Mouse (Mus musculus) myocyte (in vitro differentiated cells): ENCODE results near the gene Epha10. TPM values are rescaled to one million over a fixed set of nuclear protein-coding genes. Genes with fewer than 3 reads are reported as not detected.

Source experiments
- H3K27me3 ChIP-seq: one replicate; pipeline ENCODE4 v1.6.1; 2011; ENCODE audit not compliant: control insufficient read depth, insufficient read depth, insufficient read length
- H3K36me3 ChIP-seq: one replicate; pipeline ENCODE4 v1.6.1; 2011; ENCODE audit not compliant: control insufficient read depth, insufficient read depth
- H3K4me2 ChIP-seq: one replicate; pipeline ENCODE4 v1.6.1; 2011; ENCODE audit warnings: low read depth, control low read depth
- H3K4me3 ChIP-seq: one replicate; pipeline ENCODE4 v1.5.1; 2011; ENCODE audit warnings: mild to moderate bottlenecking, control low read depth, moderate library complexity
- H3K79me2 ChIP-seq: one replicate; pipeline ENCODE4 v1.6.1; 2011; ENCODE audit not compliant: control insufficient read depth, insufficient read depth
- H3ac ChIP-seq: one replicate; pipeline ENCODE4 v1.6.1; 2011; ENCODE audit not compliant: control insufficient read depth, insufficient read length
- CEBPB ChIP-seq: IDR thresholded peaks from 2 replicates; pipeline ENCODE4 v1.6.1; 2011; ENCODE audit warnings: mild to moderate bottlenecking, moderate library complexity; ENCODE audit not compliant: poor library complexity, insufficient read depth, severe bottlenecking
- E2F4 ChIP-seq: IDR thresholded peaks from one replicate; pipeline ENCODE4 v1.6.1; 2011; ENCODE audit warnings: mild to moderate bottlenecking, control low read depth, moderate library complexity; ENCODE audit not compliant: insufficient read depth
- MAX ChIP-seq: IDR thresholded peaks from one replicate; pipeline ENCODE4 v1.6.1; 2011; ENCODE audit warnings: low read depth, mild to moderate bottlenecking, control low read depth
- MYOD1 ChIP-seq, 3 experiments: IDR thresholded peaks; one replicate each; pipeline ENCODE4 v1.6.1; 2011; ENCODE audit warnings: control low read depth in 2 of 3, low read depth in 2 of 3, mild to moderate bottlenecking in 2 of 3, moderate library complexity in 1 of 3; ENCODE audit not compliant: insufficient read length in 2 of 3, control insufficient read depth in 1 of 3
- MYOG ChIP-seq, 3 experiments: IDR thresholded peaks; one replicate each; pipeline ENCODE4 v1.6.1; 2011; ENCODE audit warnings: control low read depth in 2 of 3, low read depth in 2 of 3, mild to moderate bottlenecking in 2 of 3; ENCODE audit not compliant: insufficient read length in 2 of 3, control insufficient read depth in 1 of 3, insufficient read depth in 1 of 3
- POLR2A ChIP-seq: IDR thresholded peaks from one replicate; pipeline ENCODE4 v1.6.1; 2011; ENCODE audit warnings: low read depth, mild to moderate bottlenecking, control low read depth, moderate library complexity; ENCODE audit not compliant: insufficient read length
- POLR2AphosphoS2 ChIP-seq: IDR thresholded peaks from one replicate; pipeline ENCODE4 v1.6.1; 2011; ENCODE audit warnings: low read depth, control low read depth; ENCODE audit not compliant: insufficient read length
- REST ChIP-seq: IDR thresholded peaks from one replicate; pipeline ENCODE4 v1.6.1; 2011; ENCODE audit warnings: mild to moderate bottlenecking, control low read depth, moderate library complexity; ENCODE audit not compliant: insufficient read depth, insufficient read length
- SRF ChIP-seq: IDR thresholded peaks from one replicate; pipeline ENCODE4 v1.6.1; 2011; ENCODE audit warnings: low read depth; ENCODE audit not compliant: control insufficient read depth, insufficient read length
- TCF12 ChIP-seq: IDR thresholded peaks from one replicate; pipeline ENCODE4 v1.6.1; 2011; ENCODE audit warnings: mild to moderate bottlenecking, control low read depth; ENCODE audit not compliant: poor library complexity, insufficient read depth, severe bottlenecking
- TCF3 ChIP-seq: IDR thresholded peaks from one replicate; pipeline ENCODE4 v1.6.1; 2011; ENCODE audit warnings: low read depth, control low read depth; ENCODE audit not compliant: insufficient read length
- USF1 ChIP-seq: IDR thresholded peaks from one replicate; pipeline ENCODE4 v1.6.1; 2011; ENCODE audit warnings: low read depth, mild to moderate bottlenecking, control low read depth, moderate library complexity
- polyA plus RNA-seq: library from polyadenylated mRNA; unstranded; fragments of >200 nt; fragmentation: generic; extraction: Trizol; gene quantifications from one replicate; pipeline ENCODE4 v1.2.1, GENCODE M21; 2012; ENCODE audit warnings: missing spikeins

Gene Epha10
- polyA plus RNA-seq, 1 experiment = not detected

DNA sequence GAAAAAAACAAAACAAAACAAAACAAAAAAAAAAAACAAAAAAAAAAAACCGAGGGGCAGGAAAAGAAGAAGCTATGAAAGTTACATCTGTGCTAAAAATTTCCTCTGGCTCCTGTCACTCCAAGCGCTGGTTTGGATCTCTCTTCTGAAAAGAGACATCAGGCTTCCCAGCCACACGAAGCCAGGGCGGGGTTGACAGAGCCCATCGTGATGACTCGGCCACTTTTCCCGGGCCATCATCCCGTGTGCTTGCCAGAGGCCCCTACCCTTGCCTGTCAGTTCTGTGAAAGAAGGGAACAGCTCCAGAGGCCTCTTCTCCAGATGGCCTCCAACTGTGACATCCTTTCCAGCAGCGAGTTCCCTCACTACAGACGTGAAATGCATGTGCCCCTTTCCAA is 70.3 kb downstream of the Epha10 start:
- TF ChIP-seq POLR2A (no peak), POLR2AphosphoS2 (no peak), CEBPB (no peak), TCF12 (no peak), E2F4 (no peak), USF1 (no peak), MYOG (IDR thresholded peaks at IDR 0.05; ENCODE audit: control insufficient read depth in 1 of 3, insufficient read depth in 1 of 3, insufficient read length in 2 of 3, low read depth in 2 of 3) (no peak), REST (no peak), MYOD1 (IDR thresholded peaks at IDR 0.05; ENCODE audit: control insufficient read depth in 1 of 3, insufficient read length in 2 of 3, low read depth in 2 of 3) (no peak), MAX (no peak), SRF (no peak), TCF3 (no peak)
- Histone ChIP-seq H3K79me2 (no peaks in the 10 kb centered on the region), H3K4me3 (no peak overlapping the region), H3ac (no peak overlapping the region), H3K36me3 (no peaks in the 10 kb centered on the region), H3K4me2 (no peak overlapping the region), H3K27me3 (peaks cover 25% of the 10 kb centered on the region)

DNA sequence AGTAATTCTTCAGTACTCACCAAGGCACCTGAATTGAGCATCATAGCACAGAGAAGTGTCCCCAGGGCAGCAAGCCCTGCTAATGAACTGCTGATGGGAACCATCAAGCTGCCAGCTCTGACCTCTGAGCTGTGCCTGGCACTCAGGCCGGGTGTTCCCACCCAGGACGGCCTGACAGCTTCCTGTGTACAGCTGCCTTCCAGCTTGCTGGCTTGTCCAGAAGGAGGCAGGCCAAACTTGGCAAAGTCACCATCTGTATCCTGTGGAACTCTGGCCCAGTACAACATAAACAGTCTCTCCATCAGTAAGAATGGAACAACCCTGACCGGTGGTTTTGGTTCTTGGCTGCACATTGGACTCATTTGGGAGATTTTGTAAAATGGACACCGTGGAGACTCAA is 72.8 kb downstream of the Epha10 start:
- peaks cover 43% of the 10 kb centered on the region for H3K27me3 ChIP-seq
- no peak overlapping the region for H3K4me2 ChIP-seq
- no peaks in the 10 kb centered on the region for H3K79me2 ChIP-seq
- H3K4me3 ChIP-seq = no peak overlapping the region
- H3ac ChIP-seq = no peak overlapping the region
- TF ChIP-seq E2F4 = no peak
- no peak for TF ChIP-seq TCF12
- TF ChIP-seq MAX = no peak
- TF ChIP-seq USF1 = no peak
- no peak for TF ChIP-seq CEBPB
- TF ChIP-seq SRF = no peak
- no peaks in the 10 kb centered on the region for H3K36me3 ChIP-seq

DNA sequence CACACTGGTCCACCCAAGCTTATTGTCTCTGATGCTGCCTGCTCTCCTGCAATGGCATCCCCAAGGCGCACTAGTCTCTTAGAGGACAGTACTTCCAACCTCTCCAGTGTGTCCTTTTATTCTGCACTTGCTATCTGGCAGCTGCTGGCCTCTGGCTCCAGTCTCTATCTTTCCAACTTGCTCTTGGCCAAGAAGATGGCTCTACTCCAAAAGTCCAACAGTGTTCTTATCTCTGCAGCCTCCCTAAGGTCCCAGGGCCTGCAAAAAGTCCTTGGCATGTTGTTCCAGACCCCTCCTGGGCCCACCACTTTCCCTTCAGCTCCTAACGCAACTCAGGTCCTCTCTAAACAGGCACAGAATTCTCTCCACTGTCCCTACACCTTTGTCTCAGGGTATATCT is 76.6 kb downstream of the Epha10 start:
- H3K4me3 ChIP-seq = no peak overlapping the region
- H3K4me2 ChIP-seq = no peak overlapping the region
- H3K27me3 ChIP-seq = peaks cover 60% of the 10 kb centered on the region
- no peak overlapping the region for H3ac ChIP-seq
- H3K79me2 ChIP-seq = no peaks in the 10 kb centered on the region
- H3K36me3 ChIP-seq = no peaks in the 10 kb centered on the region
- no peak for TF ChIP-seq TCF3
- TF ChIP-seq MAX = no peak
- TF ChIP-seq TCF12 = no peak
- no peak for TF ChIP-seq E2F4
- TF ChIP-seq POLR2AphosphoS2 = no peak
- TF ChIP-seq SRF = no peak
- TF ChIP-seq CEBPB = no peak
- no peak for TF ChIP-seq REST
- no peak for TF ChIP-seq USF1
- TF ChIP-seq MYOG (IDR thresholded peaks at IDR 0.05; ENCODE audit: control insufficient read depth in 1 of 3, insufficient read depth in 1 of 3, insufficient read length in 2 of 3, low read depth in 2 of 3) = no peak
- TF ChIP-seq MYOD1 (IDR thresholded peaks at IDR 0.05; ENCODE audit: control insufficient read depth in 1 of 3, insufficient read length in 2 of 3, low read depth in 2 of 3) = no peak

DNA sequence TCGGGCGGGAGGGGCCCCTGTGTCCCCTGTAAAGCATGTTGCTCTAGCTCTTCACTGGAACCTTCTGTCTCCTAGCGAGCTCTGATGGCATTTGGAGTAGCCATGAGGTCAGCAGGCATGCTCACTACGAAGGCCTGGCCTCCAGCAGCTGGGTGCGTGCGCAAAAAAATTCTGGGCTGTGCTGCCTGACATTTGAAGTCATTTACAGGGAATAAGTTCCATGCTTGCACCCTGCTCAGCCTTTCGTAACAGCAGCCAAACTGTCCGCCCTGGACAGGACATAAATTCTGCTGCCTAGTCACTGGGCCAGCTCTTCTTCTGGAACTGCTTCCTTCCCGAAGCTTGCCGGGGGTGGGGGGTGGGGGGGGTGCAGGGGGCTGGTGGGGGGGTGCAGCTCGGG is 78.4 kb downstream of the Epha10 start:
- H3K27me3 ChIP-seq = peaks cover 74% of the 10 kb centered on the region
- no peaks in the 10 kb centered on the region for H3K79me2 ChIP-seq
- TF ChIP-seq TCF12 (no peak), USF1 (no peak), MYOG (IDR thresholded peaks at IDR 0.05; ENCODE audit: control insufficient read depth in 1 of 3, insufficient read depth in 1 of 3, insufficient read length in 2 of 3, low read depth in 2 of 3) (no peak), E2F4 (no peak), SRF (no peak), MAX (no peak), POLR2A (no peak), REST (no peak), TCF3 (no peak), POLR2AphosphoS2 (no peak), MYOD1 (IDR thresholded peaks at IDR 0.05; ENCODE audit: control insufficient read depth in 1 of 3, insufficient read length in 2 of 3, low read depth in 2 of 3) (no peak), CEBPB (no peak)

DNA sequence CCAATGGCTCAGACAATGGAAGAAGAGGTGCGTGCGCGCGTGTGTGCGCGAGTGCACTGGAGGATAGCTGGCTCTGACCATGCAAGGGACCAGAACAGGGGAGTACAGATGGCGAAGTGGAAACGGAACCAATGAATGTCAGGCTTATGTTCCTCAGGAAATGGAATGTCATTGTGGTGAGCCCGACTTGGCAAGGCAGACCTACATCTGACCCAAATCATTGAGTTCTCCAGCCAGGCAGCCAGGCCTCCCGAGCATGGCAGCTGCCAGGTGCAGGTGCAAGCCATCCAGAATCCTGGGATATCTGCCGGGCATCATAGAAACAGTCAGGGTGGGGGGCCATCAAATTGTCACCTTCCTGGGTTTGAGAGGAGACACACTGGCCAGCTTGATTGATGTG is 80.2 kb downstream of the Epha10 start:
- TF ChIP-seq REST (no peak), E2F4 (no peak), MAX (no peak), MYOG (IDR thresholded peaks at IDR 0.05; ENCODE audit: control insufficient read depth in 1 of 3, insufficient read depth in 1 of 3, insufficient read length in 2 of 3, low read depth in 2 of 3) (no peak), USF1 (no peak), CEBPB (no peak), MYOD1 (IDR thresholded peaks at IDR 0.05; ENCODE audit: control insufficient read depth in 1 of 3, insufficient read length in 2 of 3, low read depth in 2 of 3) (no peak), POLR2AphosphoS2 (no peak), TCF3 (no peak), SRF (no peak), TCF12 (no peak), POLR2A (no peak)
- no peaks in the 10 kb centered on the region for H3K36me3 ChIP-seq
- H3K4me3 ChIP-seq = no peak overlapping the region
- H3ac ChIP-seq = no peak overlapping the region
- H3K79me2 ChIP-seq = no peaks in the 10 kb centered on the region
- H3K4me2 ChIP-seq = no peak overlapping the region
- H3K27me3 ChIP-seq = peaks cover 83% of the 10 kb centered on the region

More for the DNA sequence above, 78.4 kb downstream of the Epha10 start:
- Histone ChIP-seq H3K36me3 (no peaks in the 10 kb centered on the region), H3K4me2 (no peak overlapping the region), H3K4me3 (no peak overlapping the region), H3ac (no peak overlapping the region)
